Mouse (Mus musculus): ENCODE data around the gene Nab2. TPM values are rescaled to one million over a fixed set of nuclear protein-coding genes. Genes with fewer than 3 reads are reported as not detected.
A peak's percentile ranks its signal among the peaks of the same experiment; 100 is the strongest.

Nab2 gene
- polyA plus RNA-seq, 1 experiment from 2014 or later = 4.6 TPM

DNA sequence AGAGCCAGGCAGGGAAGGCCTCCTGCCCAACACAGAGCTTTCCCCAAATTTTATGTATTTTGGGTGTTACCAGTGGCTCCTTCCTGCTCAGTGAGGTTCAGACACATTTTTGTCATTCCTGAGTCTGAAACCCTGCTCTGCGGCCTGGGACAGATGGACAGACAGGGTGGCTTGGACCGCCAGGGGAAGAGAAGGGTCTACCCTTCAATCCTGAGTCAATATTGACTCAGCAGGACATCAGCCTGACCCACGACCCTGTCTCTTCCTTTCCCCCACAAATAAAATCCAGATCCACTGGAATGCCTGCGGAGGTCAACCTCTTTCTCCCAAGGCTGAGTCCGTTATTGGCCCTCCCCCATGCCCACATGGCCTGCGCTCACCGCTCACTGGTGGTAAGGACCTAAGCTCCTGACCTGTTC lies 52.1 kb downstream of the Nab2 start:
- Histone ChIP-seq H3K4me3 (replicated peaks) (no peak overlapping the region), H3K9me3 (no peaks in the 10 kb centered on the region), H3K4me2 (no peak overlapping the region), H3K27me3 (no peaks in the 10 kb centered on the region), H3K36me3 (replicated peaks) (peaks cover 18% of the 10 kb centered on the region), H3K4me1 (peaks cover 64% of the 10 kb centered on the region), H3K27ac (peak overlapping the region; percentile 66; the same call in 1 of the 2 replicates), H3K9ac (no peak overlapping the region)
- ATAC-seq (ENCODE audit: low FRiP score) = no peak
- 50% methylated on average over 7 of the region's 7 CpGs for WGBS

DNA sequence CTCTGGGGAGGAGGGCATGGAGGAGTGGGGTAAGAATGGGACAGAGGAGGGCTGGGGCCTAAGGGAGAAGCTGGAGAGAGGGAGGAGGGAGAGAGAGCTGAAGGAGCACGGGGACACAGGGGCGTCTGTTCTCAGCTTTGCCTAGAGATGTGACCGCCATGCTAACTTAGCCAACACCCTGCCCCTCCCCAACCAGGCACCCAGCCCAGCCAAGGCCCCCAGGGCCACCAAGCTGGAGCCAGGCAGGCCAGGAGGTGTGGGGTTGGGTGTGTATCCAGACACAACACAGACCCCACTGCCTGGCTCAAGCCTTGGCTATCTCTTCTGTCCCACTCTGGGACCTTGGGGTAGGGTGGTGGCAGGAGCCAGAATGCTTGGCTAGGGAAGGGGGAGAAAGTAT lies 52.8 kb downstream of the Nab2 start:
- H3K4me2 ChIP-seq = 0 out of 2 replicates have a peak overlapping the region, but pooled peaks have one; percentile 8
- 60% methylated on average over 3 of the region's 3 CpGs for WGBS
- ATAC-seq (ENCODE audit: low FRiP score) = no peak

DNA sequence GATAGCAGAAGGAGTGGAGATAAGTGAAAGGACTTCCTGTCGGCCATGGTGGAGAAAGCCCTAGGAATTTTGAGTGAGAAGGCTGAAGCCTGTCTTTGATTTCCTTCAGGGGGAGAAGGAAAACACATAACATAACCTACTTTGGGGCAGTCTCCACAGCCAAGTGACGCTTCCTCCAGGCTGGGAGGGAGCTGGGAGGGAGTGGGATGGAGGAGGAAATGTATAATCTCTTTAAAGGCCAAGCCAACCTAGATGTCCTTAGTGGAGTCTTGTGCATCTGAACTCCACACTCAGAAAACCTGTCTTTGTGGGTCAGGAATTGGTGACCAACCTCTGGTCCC lies 53.4 kb downstream of the Nab2 start:
- Histone ChIP-seq H3K27me3 (no peaks in the 10 kb centered on the region), H3K9ac (no peak overlapping the region), H3K4me1 (peaks cover 63% of the 10 kb centered on the region), H3K36me3 (replicated peaks) (peaks cover 28% of the 10 kb centered on the region), H3K27ac (peak overlapping the region; percentile 66), H3K9me3 (no peaks in the 10 kb centered on the region), H3K4me3 (replicated peaks) (no peak overlapping the region), H3K4me2 (peak overlapping the region; percentile 15; the same call in 1 of the 2 replicates)
- 38% methylated on average over 2 of the region's 2 CpGs for whole genome bisulfite sequencing
- ATAC-seq (ENCODE audit: low FRiP score) = no peak

More for the DNA sequence above, 52.8 kb downstream of the Nab2 start:
- H3K27me3 ChIP-seq = no peaks in the 10 kb centered on the region
- peak overlapping the region; percentile 66 for H3K27ac ChIP-seq
- H3K36me3 ChIP-seq (replicated peaks) = peaks cover 22% of the 10 kb centered on the region
- no peak overlapping the region for H3K4me3 ChIP-seq (replicated peaks)
- no peak overlapping the region for H3K9ac ChIP-seq
- H3K9me3 ChIP-seq = no peaks in the 10 kb centered on the region
- peaks cover 64% of the 10 kb centered on the region for H3K4me1 ChIP-seq

DNA sequence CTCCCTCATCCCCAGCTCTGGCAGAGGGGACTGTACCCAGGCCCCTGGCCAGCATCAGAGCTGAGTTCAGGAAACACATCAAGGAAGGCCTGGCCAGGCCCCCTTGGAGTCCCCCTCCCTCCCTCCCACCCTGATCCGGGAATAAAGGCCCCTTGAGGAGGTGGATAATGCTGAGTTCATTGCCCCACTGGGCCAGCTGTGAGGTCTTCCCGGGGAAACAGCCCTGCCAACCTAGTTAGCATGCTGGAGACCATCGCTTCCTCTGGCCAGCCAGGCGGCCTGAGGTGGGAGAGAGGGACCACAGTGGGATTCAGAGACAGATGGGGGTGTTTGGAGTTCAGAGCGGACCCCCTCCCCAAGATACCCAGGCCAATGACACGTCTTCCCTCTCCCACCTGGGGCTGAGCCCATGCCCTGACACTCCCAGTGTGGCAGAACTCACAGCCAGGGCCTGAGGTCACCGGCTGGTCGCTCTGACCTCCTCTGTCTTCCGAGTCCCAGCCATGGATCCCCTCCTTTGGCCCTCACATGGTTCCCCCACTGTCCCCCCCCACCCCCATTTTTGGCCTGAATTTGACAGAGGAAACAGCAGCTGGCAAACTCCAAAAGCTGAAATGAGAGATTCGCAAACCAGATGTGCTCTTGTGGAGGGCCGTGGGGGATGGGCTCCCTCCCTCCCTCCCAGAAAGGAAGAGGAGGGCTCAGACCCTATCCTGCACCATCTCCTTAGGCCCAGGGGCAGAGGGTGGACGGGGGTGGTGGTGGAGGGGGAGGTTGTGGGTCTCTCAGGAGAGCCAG lies 53.9 kb downstream of the Nab2 start:
- H3K4me3 ChIP-seq (replicated peaks) = no peak overlapping the region

DNA sequence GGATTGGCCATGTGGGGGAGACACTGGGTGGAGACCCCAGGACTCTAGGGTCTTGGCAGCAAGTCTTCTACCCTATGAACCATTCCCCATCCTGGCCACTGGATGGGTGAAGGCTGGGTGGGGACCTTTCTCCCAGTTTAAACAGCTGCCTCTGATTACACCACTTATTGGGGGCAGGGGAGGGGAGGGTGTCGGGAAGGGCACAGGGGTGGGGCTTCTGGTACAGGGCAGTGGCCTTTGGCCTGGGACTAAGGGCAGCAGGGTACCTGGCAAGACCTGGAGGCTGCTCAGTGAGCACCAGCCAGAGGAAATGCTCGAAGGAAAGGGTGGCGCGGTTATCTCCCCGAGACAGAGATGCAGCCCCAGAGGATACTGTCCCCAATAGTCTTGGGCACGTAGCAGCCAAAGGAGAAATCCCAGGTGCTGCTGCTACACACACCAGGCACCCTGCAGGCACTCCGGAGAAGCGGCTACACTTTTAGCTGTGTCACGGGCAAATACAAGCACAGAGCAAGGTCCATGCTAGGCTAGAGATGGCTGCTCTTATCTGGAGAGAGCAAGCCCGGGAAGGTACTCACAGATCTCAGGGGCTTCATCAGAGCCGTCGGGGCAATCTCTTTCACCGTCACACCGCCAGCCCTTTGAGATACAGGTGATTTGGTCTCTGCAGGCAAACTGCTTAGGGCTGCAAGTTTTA lies 56.1 kb downstream of the Nab2 start:
- Histone ChIP-seq H3K9ac (no peak overlapping the region), H3K4me3 (replicated peaks) (no peak overlapping the region), H3K27ac (no peak overlapping the region), H3K4me1 (peaks cover 35% of the 10 kb centered on the region), H3K36me3 (replicated peaks) (peaks cover 56% of the 10 kb centered on the region), H3K4me2 (no peak overlapping the region), H3K27me3 (no peaks in the 10 kb centered on the region), H3K9me3 (no peaks in the 10 kb centered on the region)
- WGBS = 89% methylated on average over 14 of the region's 14 CpGs
- ATAC-seq (ENCODE audit: low FRiP score) = no peak

More for the DNA sequence above, 53.9 kb downstream of the Nab2 start:
- peak; percentile 21; the same call in 1 of the 2 replicates for ATAC-seq (ENCODE audit: low FRiP score)
- 24% methylated on average over 12 of the region's 12 CpGs for WGBS
- Histone ChIP-seq H3K36me3 (replicated peaks) (peaks cover 34% of the 10 kb centered on the region), H3K9ac (peak overlapping the region; percentile 40), H3K9me3 (no peaks in the 10 kb centered on the region), H3K27me3 (no peaks in the 10 kb centered on the region), H3K4me2 (peak overlapping the region; percentile 15), H3K27ac (peak overlapping the region; percentile 66), H3K4me1 (peaks cover 57% of the 10 kb centered on the region)

Other genes starting within 250 kb of the Nab2 start
- 1.2 and 1.8 TPM in 2 replicates for gene Stac3, start 166.9 kb downstream of the Nab2 start, polyA plus RNA-seq (2016; fragmentation: Nextera tagmentation; extraction: Ambion mirVana)
- gene Ndufa4l2, start 153.6 kb downstream of the Nab2 start, polyA plus RNA-seq (2016; fragmentation: Nextera tagmentation; extraction: Ambion mirVana) = 5.9 and 9.0 TPM in 2 replicates
- 103 and 105 TPM in 2 replicates for gene Shmt2, start 146.1 kb downstream of the Nab2 start, polyA plus RNA-seq (2016; fragmentation: Nextera tagmentation; extraction: Ambion mirVana)
- gene Nxph4, start 134.0 kb downstream of the Nab2 start, polyA plus RNA-seq (2016; fragmentation: Nextera tagmentation; extraction: Ambion mirVana) = 60.0 and 62.4 TPM in 2 replicates
- 81.4 and 81.8 TPM in 2 replicates for gene Lrp1, start 47.4 kb downstream of the Nab2 start, polyA plus RNA-seq (2016; fragmentation: Nextera tagmentation; extraction: Ambion mirVana)
- 4.5 and 5.4 TPM in 2 replicates for gene Stat6, start 25.6 kb downstream of the Nab2 start, polyA plus RNA-seq (2016; fragmentation: Nextera tagmentation; extraction: Ambion mirVana)
- gene Nemp1, start 1.7 kb downstream of the Nab2 start, polyA plus RNA-seq (2016; fragmentation: Nextera tagmentation; extraction: Ambion mirVana) = 10.0 TPM in 2 replicates
- 0.50 and 0.59 TPM in 2 replicates for gene Myo1a, start 36.6 kb upstream of the Nab2 start, polyA plus RNA-seq (2016; fragmentation: Nextera tagmentation; extraction: Ambion mirVana)
- not detected in 2 replicates for gene Tac2, start 55.9 kb upstream of the Nab2 start, polyA plus RNA-seq (2016; fragmentation: Nextera tagmentation; extraction: Ambion mirVana)
- gene Zbtb39, start 71.0 kb upstream of the Nab2 start, polyA plus RNA-seq (2016; fragmentation: Nextera tagmentation; extraction: Ambion mirVana) = 5.2 and 6.2 TPM in 2 replicates
- 0.28 and 0.42 TPM in 2 replicates for gene Gpr182, start 83.2 kb upstream of the Nab2 start, polyA plus RNA-seq (2016; fragmentation: Nextera tagmentation; extraction: Ambion mirVana)
- gene Rdh1, start 91.2 kb upstream of the Nab2 start, polyA plus RNA-seq (2016; fragmentation: Nextera tagmentation; extraction: Ambion mirVana) = not detected in 2 replicates
- not detected in 2 replicates for gene Rdh16f1, start 91.2 kb upstream of the Nab2 start, polyA plus RNA-seq (2016; fragmentation: Nextera tagmentation; extraction: Ambion mirVana)
- 0.06 and 0.13 TPM in 2 replicates for gene Rdh9, start 107.8 kb upstream of the Nab2 start, polyA plus RNA-seq (2016; fragmentation: Nextera tagmentation; extraction: Ambion mirVana)
- gene Rdh16, start 132.6 kb upstream of the Nab2 start, polyA plus RNA-seq (2016; fragmentation: Nextera tagmentation; extraction: Ambion mirVana) = not detected in 2 replicates
- gene Rdh19, start 181.4 kb upstream of the Nab2 start, polyA plus RNA-seq (2016; fragmentation: Nextera tagmentation; extraction: Ambion mirVana) = not detected in 2 replicates
- not detected in 2 replicates for gene Rdh16f2, start 197.9 kb upstream of the Nab2 start, polyA plus RNA-seq (2016; fragmentation: Nextera tagmentation; extraction: Ambion mirVana)
- gene Rdh7, start 220.2 kb upstream of the Nab2 start, polyA plus RNA-seq (2016; fragmentation: Nextera tagmentation; extraction: Ambion mirVana) = not detected in 2 replicates
- gene Sdr9c7, start 229.9 kb upstream of the Nab2 start, polyA plus RNA-seq (2016; fragmentation: Nextera tagmentation; extraction: Ambion mirVana) = not detected in 2 replicates

All from forebrain, embryonic 12.5 days (tissue).